Mouse (Mus musculus): ENCODE measurements at regions not wholly inside any gene's neighbourhood (a gene's known extent, or its start where the extent isn't known, plus 50 kb on each side); places are given as distances from the start of the nearest gene placed in this dataset.

- WGBS: 83% methylated on average over 9 of the region's 9 CpGs
- DNase-seq (ENCODE audit: extremely low read depth, low read depth, low spot score): no peak
- TF ChIP-seq CTCF (IDR thresholded peaks at IDR 0.05; ENCODE audit: low read depth, low read length) (no peak), POLR2A (IDR thresholded peaks at IDR 0.05; ENCODE audit: extremely low read depth, insufficient read depth, low read length) (no peak)
- H3K36me3 ChIP-seq (ENCODE audit: control insufficient read depth, insufficient read depth, low read length): no peaks in the 10 kb centered on the region
- H3K79me2 ChIP-seq (ENCODE audit: control insufficient read depth, insufficient read depth, low read length): no peaks in the 10 kb centered on the region
- H3K27me3 ChIP-seq (ENCODE audit: control insufficient read depth, insufficient read depth, low read length): no peaks in the 10 kb centered on the region; the same call in 1 of the 2 replicates
- no peak overlapping the region for H3K9ac ChIP-seq (ENCODE audit: low read depth, low read length)
- no peaks in the 10 kb centered on the region for H3K4me1 ChIP-seq (ENCODE audit: control insufficient read depth, insufficient read depth, low read length)
- no peak overlapping the region for H3K27ac ChIP-seq (replicated peaks; ENCODE audit: insufficient read depth, low read depth, low read length)
- H3K4me3 ChIP-seq (ENCODE audit: insufficient read depth, low read depth, low read length): no peak overlapping the region
Measured at GRCm38 (mm10) chr4:153767713-153768112, 189.3 kb upstream of the A430005L14Rik start.

- H3K4me3 ChIP-seq (ENCODE audit: insufficient read depth, low read depth, low read length): no peak overlapping the region
- DNase-seq (ENCODE audit: extremely low read depth, low read depth, low spot score): no peak
- no peaks in the 10 kb centered on the region; the same call in 1 of the 2 replicates for H3K27me3 ChIP-seq (ENCODE audit: control insufficient read depth, insufficient read depth, low read length)
- H3K9ac ChIP-seq (ENCODE audit: low read depth, low read length): no peak overlapping the region
- no peak overlapping the region for H3K27ac ChIP-seq (replicated peaks; ENCODE audit: insufficient read depth, low read depth, low read length)
- no peaks in the 10 kb centered on the region for H3K36me3 ChIP-seq (ENCODE audit: control insufficient read depth, insufficient read depth, low read length)
- H3K79me2 ChIP-seq (ENCODE audit: control insufficient read depth, insufficient read depth, low read length): no peaks in the 10 kb centered on the region
- H3K4me1 ChIP-seq (ENCODE audit: control insufficient read depth, insufficient read depth, low read length): no peaks in the 10 kb centered on the region
- 50% methylated on average over 3 of the region's 3 CpGs for WGBS
- TF ChIP-seq POLR2A (IDR thresholded peaks at IDR 0.05; ENCODE audit: extremely low read depth, insufficient read depth, low read length) (no peak), CTCF (IDR thresholded peaks at IDR 0.05; ENCODE audit: low read depth, low read length) (no peak)
Measured at GRCm38 (mm10) chr4:153768350-153768749, 188.7 kb upstream of the A430005L14Rik start.

- WGBS: 89% methylated on average over 5 of the region's 5 CpGs
- Histone ChIP-seq H3K4me3 (ENCODE audit: insufficient read depth, low read depth, low read length) (no peak overlapping the region), H3K9ac (ENCODE audit: low read depth, low read length) (no peak overlapping the region), H3K79me2 (ENCODE audit: control insufficient read depth, insufficient read depth, low read length) (no peaks in the 10 kb centered on the region), H3K27me3 (ENCODE audit: control insufficient read depth, insufficient read depth, low read length) (no peaks in the 10 kb centered on the region), H3K36me3 (ENCODE audit: control insufficient read depth, insufficient read depth, low read length) (no peaks in the 10 kb centered on the region), H3K27ac (replicated peaks; ENCODE audit: insufficient read depth, low read depth, low read length) (no peak overlapping the region), H3K4me1 (ENCODE audit: control insufficient read depth, insufficient read depth, low read length) (no peaks in the 10 kb centered on the region)
- TF ChIP-seq CTCF (IDR thresholded peaks at IDR 0.05; ENCODE audit: low read depth, low read length) (no peak), POLR2A (IDR thresholded peaks at IDR 0.05; ENCODE audit: extremely low read depth, insufficient read depth, low read length) (no peak)
- no peak for DNase-seq (ENCODE audit: extremely low read depth, low read depth, low spot score)
Measured at GRCm38 (mm10) chr4:153770675-153771074, 186.4 kb upstream of the A430005L14Rik start.

- Histone ChIP-seq H3K4me3 (ENCODE audit: insufficient read depth, low read depth, low read length) (no peak overlapping the region), H3K79me2 (ENCODE audit: control insufficient read depth, insufficient read depth, low read length) (no peaks in the 10 kb centered on the region), H3K9ac (ENCODE audit: low read depth, low read length) (no peak overlapping the region), H3K27ac (replicated peaks; ENCODE audit: insufficient read depth, low read depth, low read length) (no peak overlapping the region), H3K27me3 (ENCODE audit: control insufficient read depth, insufficient read depth, low read length) (no peaks in the 10 kb centered on the region), H3K4me1 (ENCODE audit: control insufficient read depth, insufficient read depth, low read length) (no peaks in the 10 kb centered on the region), H3K36me3 (ENCODE audit: control insufficient read depth, insufficient read depth, low read length) (no peaks in the 10 kb centered on the region)
- WGBS: 81% methylated on average over 2 of the region's 2 CpGs
- DNase-seq (ENCODE audit: extremely low read depth, low read depth, low spot score): no peak
- TF ChIP-seq POLR2A (IDR thresholded peaks at IDR 0.05; ENCODE audit: extremely low read depth, insufficient read depth, low read length): no peak
- no peak for TF ChIP-seq CTCF (IDR thresholded peaks at IDR 0.05; ENCODE audit: low read depth, low read length)
Measured at GRCm38 (mm10) chr4:153780501-153780900, 176.5 kb upstream of the A430005L14Rik start.

- no peak overlapping the region for H3K9ac ChIP-seq (ENCODE audit: low read depth, low read length)
- DNase-seq (ENCODE audit: extremely low read depth, low read depth, low spot score): no peak
- no peaks in the 10 kb centered on the region for H3K36me3 ChIP-seq (ENCODE audit: control insufficient read depth, insufficient read depth, low read length)
- no peaks in the 10 kb centered on the region for H3K79me2 ChIP-seq (ENCODE audit: control insufficient read depth, insufficient read depth, low read length)
- H3K27me3 ChIP-seq (ENCODE audit: control insufficient read depth, insufficient read depth, low read length): no peaks in the 10 kb centered on the region
- H3K27ac ChIP-seq (replicated peaks; ENCODE audit: insufficient read depth, low read depth, low read length): no peak overlapping the region
- no peaks in the 10 kb centered on the region for H3K4me1 ChIP-seq (ENCODE audit: control insufficient read depth, insufficient read depth, low read length)
- WGBS: 75% methylated on average over 7 of the region's 7 CpGs
- H3K4me3 ChIP-seq (ENCODE audit: insufficient read depth, low read depth, low read length): no peak overlapping the region
- TF ChIP-seq CTCF (IDR thresholded peaks at IDR 0.05; ENCODE audit: low read depth, low read length) (no peak), POLR2A (IDR thresholded peaks at IDR 0.05; ENCODE audit: extremely low read depth, insufficient read depth, low read length) (no peak)
Measured at GRCm38 (mm10) chr4:153781271-153781670, 175.8 kb upstream of the A430005L14Rik start.

GRCm38 (mm10) chr4:153781981-153782521 lies 175.0 kb upstream of the A430005L14Rik start:
- Histone ChIP-seq H3K79me2 (ENCODE audit: control insufficient read depth, insufficient read depth, low read length) (no peaks in the 10 kb centered on the region), H3K4me1 (ENCODE audit: control insufficient read depth, insufficient read depth, low read length) (no peaks in the 10 kb centered on the region), H3K4me3 (ENCODE audit: insufficient read depth, low read depth, low read length) (no peak overlapping the region), H3K27me3 (ENCODE audit: control insufficient read depth, insufficient read depth, low read length) (no peaks in the 10 kb centered on the region), H3K36me3 (ENCODE audit: control insufficient read depth, insufficient read depth, low read length) (no peaks in the 10 kb centered on the region), H3K9ac (ENCODE audit: low read depth, low read length) (no peak overlapping the region), H3K27ac (replicated peaks; ENCODE audit: insufficient read depth, low read depth, low read length) (no peak overlapping the region)
- TF ChIP-seq POLR2A (IDR thresholded peaks at IDR 0.05; ENCODE audit: extremely low read depth, insufficient read depth, low read length) (no peak), CTCF (IDR thresholded peaks at IDR 0.05; ENCODE audit: low read depth, low read length) (no peak)
- WGBS: 72% methylated on average over 10 of the region's 10 CpGs
- DNase-seq (ENCODE audit: extremely low read depth, low read depth, low spot score): no peak

All from liver, adult 2 months (tissue).